Mouse (Mus musculus) G1E (cell line): Measurements from ENCODE around the gene 1700021F05Rik.

Experiments
- CTCF ChIP-seq: IDR thresholded peaks from 2 replicates; pipeline ENCODE4 v1.5.1; 2012; ENCODE audit warnings: low read depth, low read length, inconsistent platforms, mixed read lengths
- GATA1 ChIP-seq: IDR thresholded peaks from 2 replicates; pipeline ENCODE4 v1.6.1; 2012; ENCODE audit warnings: borderline replicate concordance, low read length, inconsistent platforms, mixed read lengths
- GATA2 ChIP-seq: IDR thresholded peaks from 2 replicates; pipeline ENCODE4 v1.6.1; 2012; ENCODE audit warnings: low read depth, low read length, inconsistent platforms, borderline replicate concordance

- TF ChIP-seq CTCF = no peak
- TF ChIP-seq GATA1 = no peak
- no peak for TF ChIP-seq GATA2
These were observed 55.0 kb downstream of the 1700021F05Rik start for GRCm38 (mm10) chr10:43485751-43486268.
